Mouse (Mus musculus) neural tube, embryonic 13.5 days (tissue): ENCODE measurements at regions not wholly inside any gene's neighbourhood (a gene's known extent, or its start where the extent isn't known, plus 50 kb on each side); places are given as distances from the start of the nearest gene placed in this dataset.

ENCODE experiments used
- ATAC-seq: fragments of 200-750 bp; cut with Nextera tagmentation; 2 replicates; pipeline ENCODE4 v1.8.0; 2017; ENCODE audit warnings: low read depth, mild to moderate bottlenecking, moderate TSS enrichment, moderate library complexity
- H3K27ac ChIP-seq: fragments of 300-500 bp; sonication (generic); replicated peaks from 2 replicates; pipeline ENCODE4 v1.5.1; 2015; ENCODE audit warnings: moderate library complexity, mild to moderate bottlenecking, inconsistent platforms
- H3K27me3 ChIP-seq: fragments of 300-500 bp; sonication (generic); 2 replicates; pipeline ENCODE4 v1.6.1; 2015; ENCODE audit warnings: mild to moderate bottlenecking, inconsistent platforms
- H3K36me3 ChIP-seq: fragments of 300-500 bp; sonication (generic); 2 replicates; pipeline ENCODE4 v1.6.1; 2015; ENCODE audit warnings: mild to moderate bottlenecking, inconsistent platforms
- H3K4me1 ChIP-seq: fragments of 300-500 bp; sonication (generic); replicated peaks from 2 replicates; pipeline ENCODE4 v1.6.1; 2015; ENCODE audit warnings: inconsistent platforms
- H3K4me2 ChIP-seq: fragments of 300-500 bp; sonication (generic); 2 replicates; pipeline ENCODE4 v1.6.1; 2015; ENCODE audit warnings: inconsistent platforms, mild to moderate bottlenecking, moderate library complexity
- H3K4me3 ChIP-seq: fragments of 300-500 bp; sonication (generic); 2 replicates; pipeline ENCODE4 v1.5.1; 2015; ENCODE audit warnings: mild to moderate bottlenecking, inconsistent platforms
- H3K9ac ChIP-seq: fragments of 300-500 bp; sonication (generic); 2 replicates; pipeline ENCODE4 v1.6.1; 2015; ENCODE audit warnings: moderate library complexity, mild to moderate bottlenecking, inconsistent platforms
- H3K9me3 ChIP-seq: fragments of 300-500 bp; sonication (generic); 2 replicates; pipeline ENCODE4 v1.6.1; 2016; ENCODE audit warnings: inconsistent platforms
- WGBS: fragments of 180-500 bp; shearing (Covaris S2); methylation state at CpG from one replicate; pipeline ENCODE4 v1.1.7; 2015; 5-methylcytosine and 5-hydroxymethylcytosine counted together

GRCm38 (mm10) chr14:28626951-28627350 is 122.4 kb downstream of the Wnt5a start:
- WGBS: 90% methylated on average over 3 of the region's 3 CpGs

GRCm38 (mm10) chr14:28635175-28635574 is 130.6 kb downstream of the Wnt5a start:
- no peak for ATAC-seq
- no peaks in the 10 kb centered on the region for H3K36me3 ChIP-seq
- no peak overlapping the region for H3K27ac ChIP-seq
- H3K4me3 ChIP-seq: no peak overlapping the region
- no peak overlapping the region for H3K9ac ChIP-seq
- H3K27me3 ChIP-seq: no peaks in the 10 kb centered on the region
- no peak overlapping the region for H3K4me2 ChIP-seq
- H3K9me3 ChIP-seq: no peaks in the 10 kb centered on the region
- no peaks in the 10 kb centered on the region for H3K4me1 ChIP-seq

More at GRCm38 (mm10) chr14:28626951-28627350, 122.4 kb downstream of the Wnt5a start:
- no peak overlapping the region for H3K4me3 ChIP-seq
- H3K27ac ChIP-seq: no peak overlapping the region
- no peak for ATAC-seq
- no peak overlapping the region for H3K9ac ChIP-seq
- no peaks in the 10 kb centered on the region for H3K9me3 ChIP-seq
- no peak overlapping the region for H3K4me2 ChIP-seq
- H3K36me3 ChIP-seq: no peaks in the 10 kb centered on the region
- no peaks in the 10 kb centered on the region for H3K27me3 ChIP-seq
- no peaks in the 10 kb centered on the region for H3K4me1 ChIP-seq

DNA sequence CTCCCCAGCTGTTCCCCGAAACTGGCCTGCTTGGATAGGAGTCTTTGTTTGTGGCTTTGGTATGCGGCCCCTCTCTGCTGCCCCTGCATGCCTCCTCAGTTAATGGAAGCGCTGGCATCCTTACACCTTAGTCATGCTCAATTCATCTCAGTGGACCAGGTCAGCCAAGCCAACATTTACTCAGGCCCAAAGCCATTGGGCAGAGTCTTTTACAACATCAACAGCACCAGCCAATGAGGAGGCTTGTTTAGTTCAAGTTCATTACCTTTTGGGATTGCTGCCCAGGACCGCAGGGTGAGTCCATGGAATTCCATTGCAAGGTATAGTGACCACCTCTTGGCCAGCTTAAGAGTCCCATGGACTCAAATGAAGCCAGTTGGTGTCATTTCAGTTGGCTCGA is 134.5 kb downstream of the Wnt5a start:
- WGBS: 81% methylated on average over 5 of the region's 5 CpGs
- Histone ChIP-seq H3K9me3 (no peaks in the 10 kb centered on the region), H3K27me3 (no peaks in the 10 kb centered on the region), H3K4me1 (no peaks in the 10 kb centered on the region), H3K9ac (no peak overlapping the region), H3K36me3 (no peaks in the 10 kb centered on the region), H3K27ac (no peak overlapping the region), H3K4me2 (no peak overlapping the region), H3K4me3 (no peak overlapping the region)
- no peak for ATAC-seq

DNA sequence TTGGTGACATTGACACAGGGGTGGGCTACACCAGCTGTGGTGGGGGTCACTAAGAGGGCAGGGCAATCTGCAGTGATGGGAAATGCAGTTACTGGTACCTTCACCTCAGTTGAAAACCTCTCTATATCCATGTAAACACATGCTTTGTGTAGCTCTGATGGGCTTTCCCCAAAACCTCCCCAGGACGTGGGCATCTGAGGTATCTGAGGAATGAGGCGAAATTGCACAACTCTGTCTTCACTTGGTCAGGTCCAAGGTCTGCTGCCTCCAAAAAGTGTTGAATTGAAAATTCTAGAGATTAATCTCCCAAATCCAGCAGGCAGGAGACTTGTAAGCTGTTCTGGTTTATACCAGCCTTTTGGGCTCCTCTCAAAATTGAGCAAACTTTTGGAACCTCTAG is 141.3 kb downstream of the Wnt5a start:
- WGBS: 84% methylated on average over 2 of the region's 2 CpGs
- H3K27me3 ChIP-seq: no peaks in the 10 kb centered on the region
- H3K9ac ChIP-seq: no peak overlapping the region
- no peak overlapping the region for H3K4me3 ChIP-seq
- no peak overlapping the region for H3K4me2 ChIP-seq
- no peak for ATAC-seq
- no peak overlapping the region for H3K27ac ChIP-seq
- no peaks in the 10 kb centered on the region for H3K36me3 ChIP-seq
- no peaks in the 10 kb centered on the region for H3K9me3 ChIP-seq
- no peaks in the 10 kb centered on the region for H3K4me1 ChIP-seq

DNA sequence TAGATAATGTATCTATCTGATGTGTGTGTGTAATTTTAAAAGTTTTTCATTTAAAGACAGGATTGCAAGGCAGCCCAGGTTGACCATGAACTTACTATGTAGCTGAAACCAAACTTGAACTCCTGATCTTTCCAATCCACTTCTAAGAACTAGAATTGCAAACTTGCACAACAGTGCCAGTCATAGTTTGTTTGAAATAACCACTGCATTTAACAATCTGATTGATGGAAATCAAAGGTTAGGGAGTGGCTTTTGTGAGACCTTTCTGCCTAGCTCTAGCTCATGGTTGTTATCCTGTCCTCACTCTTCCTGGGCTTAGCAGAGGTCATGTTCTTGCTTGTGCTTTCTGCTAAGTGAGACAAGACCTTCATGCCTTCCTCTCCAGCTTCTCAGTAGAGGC is 144.9 kb downstream of the Wnt5a start:
- Histone ChIP-seq H3K9ac (no peak overlapping the region), H3K9me3 (no peaks in the 10 kb centered on the region), H3K27me3 (no peaks in the 10 kb centered on the region), H3K4me3 (no peak overlapping the region), H3K27ac (no peak overlapping the region), H3K4me2 (no peak overlapping the region), H3K36me3 (no peaks in the 10 kb centered on the region), H3K4me1 (no peaks in the 10 kb centered on the region)
- ATAC-seq: no peak

DNA sequence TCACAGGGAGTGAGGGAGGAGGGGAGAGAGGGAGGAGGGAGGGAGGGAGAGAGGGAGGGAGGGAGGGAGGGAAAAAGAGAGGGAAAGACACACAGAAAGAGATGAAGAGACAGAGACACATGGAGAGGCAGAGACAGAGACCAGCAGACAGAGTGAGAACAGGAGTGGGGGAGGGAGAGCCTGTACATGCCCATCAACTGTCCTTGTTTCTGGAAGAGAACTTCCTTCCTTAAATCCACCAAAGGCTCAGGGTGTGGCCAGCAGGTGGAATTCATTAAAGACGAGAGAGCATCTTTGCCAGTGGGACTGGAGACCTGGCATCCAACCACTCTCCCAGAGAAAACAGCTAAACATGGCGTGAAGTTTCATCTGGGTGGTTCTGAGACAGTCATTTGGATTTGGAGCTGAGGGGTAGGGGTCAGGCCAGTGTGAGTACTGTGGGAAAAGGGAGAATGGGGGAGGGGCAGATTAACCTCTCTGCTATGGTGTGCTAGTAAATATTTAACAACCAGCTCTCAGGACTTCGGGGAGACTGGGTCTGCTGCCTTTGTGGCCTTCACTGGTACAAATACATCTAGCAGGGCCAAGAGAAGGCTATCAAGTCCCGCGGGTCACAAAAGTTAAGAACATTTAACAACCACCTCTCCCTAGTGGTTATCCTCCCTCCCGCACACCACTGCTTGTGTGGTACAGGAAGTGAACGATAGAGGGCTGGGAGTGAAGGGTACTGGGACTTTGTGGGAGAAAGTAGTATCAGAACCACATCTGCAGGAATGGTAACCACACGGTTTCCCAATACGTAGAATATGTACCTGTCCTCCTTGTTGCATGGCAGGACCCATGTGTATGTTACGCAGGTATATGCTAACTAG is 148.7 kb downstream of the Wnt5a start:
- H3K4me3 ChIP-seq: no peak overlapping the region
- no peak overlapping the region for H3K4me2 ChIP-seq
- no peaks in the 10 kb centered on the region for H3K27me3 ChIP-seq
- H3K9me3 ChIP-seq: no peaks in the 10 kb centered on the region
- no peak overlapping the region for H3K9ac ChIP-seq
- WGBS: 69% methylated on average over 10 of the region's 10 CpGs
- ATAC-seq: no peak
- H3K4me1 ChIP-seq: no peaks in the 10 kb centered on the region
- no peaks in the 10 kb centered on the region for H3K36me3 ChIP-seq
- H3K27ac ChIP-seq: no peak overlapping the region

GRCm38 (mm10) chr14:28657216-28657615 is 152.7 kb downstream of the Wnt5a start:
- 82% methylated on average over 8 of the region's 8 CpGs for WGBS
- Histone ChIP-seq H3K36me3 (no peaks in the 10 kb centered on the region), H3K4me3 (no peak overlapping the region), H3K9ac (no peak overlapping the region), H3K27ac (no peak overlapping the region), H3K4me1 (no peaks in the 10 kb centered on the region), H3K4me2 (no peak overlapping the region), H3K27me3 (no peaks in the 10 kb centered on the region), H3K9me3 (no peaks in the 10 kb centered on the region)
- no peak for ATAC-seq

GRCm38 (mm10) chr14:28660872-28661588 is 156.5 kb downstream of the Wnt5a start:
- Histone ChIP-seq H3K9me3 (no peaks in the 10 kb centered on the region), H3K27ac (no peak overlapping the region), H3K27me3 (no peaks in the 10 kb centered on the region), H3K4me1 (peaks cover 13% of the 10 kb centered on the region), H3K4me3 (no peak overlapping the region), H3K9ac (no peak overlapping the region), H3K4me2 (no peak overlapping the region), H3K36me3 (no peaks in the 10 kb centered on the region)
- no peak for ATAC-seq
- 59% methylated on average over 5 of the region's 5 CpGs for WGBS

- Histone ChIP-seq H3K9me3 (no peaks in the 10 kb centered on the region), H3K27ac (no peak overlapping the region), H3K27me3 (no peaks in the 10 kb centered on the region), H3K4me3 (no peak overlapping the region), H3K4me1 (peaks cover 13% of the 10 kb centered on the region), H3K36me3 (no peaks in the 10 kb centered on the region), H3K4me2 (no peak overlapping the region), H3K9ac (no peak overlapping the region)
- no peak for ATAC-seq
- WGBS: 73% methylated on average over 1 of the region's 1 CpGs
Measured at GRCm38 (mm10) chr14:28663316-28663715, 158.8 kb downstream of the Wnt5a start.

GRCm38 (mm10) chr14:28664121-28664520 is 159.6 kb downstream of the Wnt5a start:
- Histone ChIP-seq H3K9ac (no peak overlapping the region), H3K4me1 (peaks cover 13% of the 10 kb centered on the region), H3K36me3 (no peaks in the 10 kb centered on the region), H3K27me3 (no peaks in the 10 kb centered on the region), H3K4me2 (no peak overlapping the region), H3K4me3 (no peak overlapping the region), H3K9me3 (no peaks in the 10 kb centered on the region), H3K27ac (no peak overlapping the region)
- WGBS: 19% methylated on average over 7 of the region's 7 CpGs
- ATAC-seq: no peak

DNA sequence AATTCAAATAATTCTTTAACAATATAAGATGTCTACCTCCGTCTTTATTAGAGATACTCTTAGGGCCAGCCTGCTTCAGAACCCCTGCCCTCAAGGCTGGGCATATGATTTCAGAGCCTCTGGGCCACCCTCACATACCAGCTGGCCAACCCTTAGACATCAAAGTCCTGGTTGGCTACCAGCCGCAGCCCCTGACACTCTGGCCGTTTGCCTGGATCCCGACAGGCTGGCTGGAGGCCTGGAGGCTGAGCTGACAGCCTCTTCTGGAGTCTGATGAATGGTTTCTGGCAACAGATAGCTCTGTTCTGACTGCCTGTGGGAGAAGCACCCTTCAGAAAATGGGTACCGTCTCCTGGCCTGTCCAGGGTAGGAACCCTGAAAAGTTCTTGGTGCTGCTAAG is 170.9 kb downstream of the Wnt5a start:
- no peak overlapping the region for H3K4me2 ChIP-seq
- no peak overlapping the region for H3K4me3 ChIP-seq
- H3K36me3 ChIP-seq: no peaks in the 10 kb centered on the region
- H3K27ac ChIP-seq: no peak overlapping the region
- peak; percentile 15; the same call in 1 of the 2 replicates for ATAC-seq
- 48% methylated on average over 5 of the region's 5 CpGs for WGBS
- no peaks in the 10 kb centered on the region for H3K9me3 ChIP-seq
- H3K27me3 ChIP-seq: no peaks in the 10 kb centered on the region
- H3K4me1 ChIP-seq: no peaks in the 10 kb centered on the region
- no peak overlapping the region for H3K9ac ChIP-seq

DNA sequence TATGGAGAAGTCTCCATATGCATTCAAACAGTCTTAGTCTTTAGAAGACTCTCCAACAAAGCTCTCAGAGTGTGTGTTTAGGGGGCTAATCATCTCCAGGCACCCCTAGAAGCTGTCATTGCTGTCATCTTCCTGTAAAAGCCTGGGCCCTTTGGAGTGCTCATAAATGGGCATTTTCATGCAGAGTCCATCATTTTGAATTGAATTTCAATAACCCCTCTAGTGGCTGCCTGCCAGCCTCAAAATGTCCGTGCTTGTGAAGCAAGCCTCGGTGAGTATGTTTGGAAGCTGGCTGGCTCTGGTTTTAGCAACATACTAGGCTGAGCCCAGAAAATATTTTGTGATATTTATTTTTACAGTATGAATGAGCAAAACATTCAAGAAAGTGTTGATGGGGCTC is 195.2 kb downstream of the Wnt5a start:
- Histone ChIP-seq H3K4me2 (no peak overlapping the region), H3K4me3 (no peak overlapping the region), H3K4me1 (no peaks in the 10 kb centered on the region), H3K9me3 (no peaks in the 10 kb centered on the region), H3K9ac (no peak overlapping the region), H3K27ac (no peak overlapping the region), H3K36me3 (no peaks in the 10 kb centered on the region), H3K27me3 (no peaks in the 10 kb centered on the region)
- 70% methylated on average over 2 of the region's 2 CpGs for WGBS
- no peak for ATAC-seq
